Mouse (Mus musculus): ENCODE measurements around the gene Adprhl1. TPM values are rescaled to one million over a fixed set of nuclear protein-coding genes. Genes with fewer than 3 reads are reported as not detected.
A peak's percentile ranks its signal among the peaks of the same experiment; 100 is the strongest.

Adprhl1 gene
- polyA plus RNA-seq, 1 experiment from 2014 or later, result 0.04 TPM

DNA sequence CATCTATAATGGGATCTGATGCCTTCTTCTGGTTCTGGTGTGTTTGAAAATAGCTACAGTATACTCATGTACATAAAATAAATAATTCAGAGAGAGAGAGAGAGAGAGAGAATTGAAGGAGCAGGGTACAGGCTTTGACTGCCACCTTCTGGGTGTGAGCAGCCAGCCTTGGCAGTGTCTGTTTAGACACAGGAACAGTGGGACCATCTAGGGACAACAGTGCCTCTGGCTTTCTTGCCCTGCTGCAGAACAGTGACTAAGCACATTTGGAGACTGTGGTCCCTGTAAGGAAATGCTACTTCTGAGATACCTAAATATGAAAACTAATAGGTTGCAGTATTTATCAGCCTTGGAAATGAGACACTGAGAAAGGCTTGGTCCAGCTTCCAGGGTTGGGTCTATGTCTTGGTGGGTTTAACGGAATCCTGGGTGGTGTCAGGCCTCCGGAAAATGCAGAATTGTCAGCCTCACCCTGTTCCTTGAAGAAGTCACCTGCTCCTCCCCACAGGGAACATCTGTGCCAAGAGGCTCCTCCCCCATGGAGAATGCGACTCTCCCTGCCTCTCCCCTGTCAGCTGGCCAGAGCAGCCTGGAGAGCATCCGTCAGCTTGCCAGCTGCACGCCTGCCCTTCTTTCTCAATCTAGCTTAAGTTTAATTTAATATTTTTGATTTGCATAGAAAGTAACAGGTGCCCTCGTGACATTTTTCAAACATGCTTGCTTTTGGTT is 45.2 kb downstream of the Adprhl1 start:
- CTCF ChIA-PET, result no interaction called here
- POLR2A ChIA-PET, result no interaction called here
- no peaks in the 10 kb centered on the region for H3K27me3 ChIP-seq
- no peak for TF ChIP-seq CTCF (IDR thresholded peaks at IDR 0.05)
- in situ Hi-C loops (cut with MboI; ENCODE audit: low pct_unique_long_range_greater_than_20kb), result loop anchor here (5.0 kb wide), 1 partner anchor 231 kb away; no protein-coding TSS in a partner anchor
- DNase-seq (ENCODE audit: low read depth, low spot score), result no peak
- ATAC-seq, result no peak

DNA sequence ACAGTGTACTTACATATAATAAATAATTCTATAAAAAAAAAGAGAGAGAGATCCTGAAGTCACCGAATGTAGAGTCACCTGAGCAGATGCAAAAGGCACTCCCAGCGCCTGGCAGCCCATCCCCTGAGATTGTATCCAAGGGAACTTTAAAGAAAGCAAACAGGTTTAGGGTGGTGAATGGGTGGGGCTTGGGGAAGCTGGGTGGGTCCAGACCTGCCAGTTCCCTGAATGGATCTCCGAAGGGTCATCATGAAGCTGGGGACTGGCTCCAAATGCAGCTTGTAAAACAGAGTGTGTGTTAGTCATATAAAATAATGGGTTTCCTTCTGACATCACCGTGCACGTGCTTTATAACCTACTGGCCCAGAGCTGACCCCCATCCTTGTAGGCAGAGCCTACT is 47.7 kb downstream of the Adprhl1 start:
- CTCF ChIA-PET, result no interaction called here
- no peak for TF ChIP-seq CTCF (IDR thresholded peaks at IDR 0.05)
- POLR2A ChIA-PET, result interaction anchor here (0.7 kb wide), 1 partner anchor 42 kb away, joined by 5 read pairs; no protein-coding TSS in a partner anchor
- in situ Hi-C loops (cut with MboI; ENCODE audit: low pct_unique_long_range_greater_than_20kb), result loop anchor here (5.0 kb wide), 1 partner anchor 229 kb away; no protein-coding TSS in a partner anchor
- no peak for ATAC-seq
- DNase-seq (ENCODE audit: low read depth, low spot score), result no peak
- no peaks in the 10 kb centered on the region for H3K27me3 ChIP-seq

DNA sequence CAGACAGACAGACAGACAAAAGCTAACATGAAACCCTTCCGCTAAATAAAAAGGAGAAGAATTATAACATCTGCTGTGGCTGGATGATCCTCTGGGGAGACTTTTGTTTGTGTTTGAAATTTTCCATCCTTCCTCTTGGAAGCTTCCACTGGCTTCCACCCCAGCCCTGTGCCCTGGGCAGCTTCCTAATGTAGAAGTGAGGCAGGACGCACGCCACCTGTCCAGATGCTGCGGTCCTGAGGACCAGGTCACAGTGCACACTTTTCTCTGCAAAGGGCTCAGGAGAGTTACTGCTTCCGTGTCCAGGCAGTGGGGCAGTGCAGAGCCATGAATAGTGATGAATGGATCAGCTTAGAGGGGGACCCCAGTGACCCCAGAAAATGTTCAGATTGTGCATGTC is 48.7 kb downstream of the Adprhl1 start:
- DNase-seq (ENCODE audit: low read depth, low spot score), result no peak
- POLR2A ChIA-PET, result no interaction called here
- in situ Hi-C loops (cut with MboI; ENCODE audit: low pct_unique_long_range_greater_than_20kb), result loop anchor here (5.0 kb wide), 1 partner anchor 228 kb away; no protein-coding TSS in a partner anchor
- no peak for ATAC-seq
- no peak for TF ChIP-seq CTCF (IDR thresholded peaks at IDR 0.05)
- H3K27me3 ChIP-seq, result no peaks in the 10 kb centered on the region
- CTCF ChIA-PET, result interaction anchor here (1.2 kb wide), 1 partner anchor 11 kb away, joined by 5 read pairs; no protein-coding TSS in a partner anchor

DNA sequence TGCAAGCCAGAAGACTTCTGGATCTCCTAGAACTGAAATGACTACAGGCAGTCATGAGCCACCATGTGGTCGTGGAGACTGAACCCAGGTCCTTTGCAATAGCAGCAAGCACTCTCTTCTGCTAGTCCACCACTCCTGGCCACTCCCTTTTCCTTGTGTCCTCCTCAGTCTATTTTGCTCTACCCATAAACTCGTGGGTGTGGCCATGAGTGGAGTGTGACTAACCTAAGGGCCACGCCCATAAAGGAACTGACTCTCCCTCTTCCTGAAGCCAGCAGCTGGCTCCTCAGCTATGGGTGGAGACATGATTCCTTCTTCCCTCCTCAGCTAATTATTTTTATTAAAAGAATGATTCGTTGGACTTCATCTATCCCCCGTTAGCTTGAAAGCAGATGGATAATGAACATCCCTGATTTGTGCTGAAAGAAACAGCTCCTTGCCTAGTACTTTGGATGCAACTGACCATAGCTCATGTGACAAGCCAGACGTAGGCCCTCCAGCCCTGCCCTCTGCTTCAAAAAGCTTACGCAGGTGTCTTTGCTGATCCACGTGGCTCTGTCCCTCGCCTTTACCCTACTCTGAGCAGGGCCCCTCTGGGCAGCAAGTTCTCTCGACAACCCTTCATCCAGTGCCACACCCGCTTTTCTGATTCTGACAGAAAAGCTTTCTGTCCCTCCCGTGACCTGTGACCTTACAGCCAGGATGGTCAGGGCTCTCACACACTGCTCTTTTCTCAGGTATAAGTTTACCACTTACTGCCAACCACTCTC is 49.4 kb downstream of the Adprhl1 start:
- ATAC-seq (no peak), DNase-seq (ENCODE audit: low read depth, low spot score) (no peak)
- POLR2A ChIA-PET, result no interaction called here
- no peaks in the 10 kb centered on the region for H3K27me3 ChIP-seq
- TF ChIP-seq CTCF (IDR thresholded peaks at IDR 0.05), result no peak
- in situ Hi-C loops (cut with MboI; ENCODE audit: low pct_unique_long_range_greater_than_20kb), result loop anchor here (5.0 kb wide), 1 partner anchor 227 kb away; no protein-coding TSS in a partner anchor
- CTCF ChIA-PET, result interaction anchor here (1.2 kb wide), 1 partner anchor 12 kb away, joined by 5 read pairs; no protein-coding TSS in a partner anchor

DNA sequence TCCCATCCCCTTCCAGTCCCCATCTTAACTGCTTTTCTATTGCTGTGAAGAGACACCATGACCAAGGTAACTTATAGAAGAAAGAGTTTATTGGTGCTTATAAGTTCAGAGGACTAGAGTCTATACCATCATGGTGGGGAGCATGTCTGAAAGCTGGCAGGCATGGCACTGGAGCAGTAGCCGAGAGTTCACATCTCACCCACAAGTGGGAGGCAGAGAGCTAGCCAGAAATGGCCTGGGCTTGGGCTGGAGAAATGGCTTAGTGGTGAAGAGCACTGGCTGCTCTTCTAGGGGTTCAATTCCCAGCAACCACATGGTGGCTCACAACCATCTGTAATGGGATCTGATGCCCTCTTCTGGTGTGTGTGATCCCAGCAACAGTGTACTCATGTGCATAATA is 50.5 kb downstream of the Adprhl1 start:
- DNase-seq (ENCODE audit: low read depth, low spot score), result no peak
- POLR2A ChIA-PET, result interaction anchor here (1.4 kb wide), 1 partner anchor 8 kb away, joined by 3 read pairs; no protein-coding TSS in a partner anchor
- in situ Hi-C loops (cut with MboI; ENCODE audit: low pct_unique_long_range_greater_than_20kb), result no loop called here
- no peak for ATAC-seq
- no peaks in the 10 kb centered on the region for H3K27me3 ChIP-seq
- TF ChIP-seq CTCF (IDR thresholded peaks at IDR 0.05), result no peak
- CTCF ChIA-PET, result interaction anchor here (1.2 to 1.9 kb wide), 2 partner anchors 12 to 44 kb away, joined by 3 to 4 read pairs; no protein-coding TSS in a partner anchor

DNA sequence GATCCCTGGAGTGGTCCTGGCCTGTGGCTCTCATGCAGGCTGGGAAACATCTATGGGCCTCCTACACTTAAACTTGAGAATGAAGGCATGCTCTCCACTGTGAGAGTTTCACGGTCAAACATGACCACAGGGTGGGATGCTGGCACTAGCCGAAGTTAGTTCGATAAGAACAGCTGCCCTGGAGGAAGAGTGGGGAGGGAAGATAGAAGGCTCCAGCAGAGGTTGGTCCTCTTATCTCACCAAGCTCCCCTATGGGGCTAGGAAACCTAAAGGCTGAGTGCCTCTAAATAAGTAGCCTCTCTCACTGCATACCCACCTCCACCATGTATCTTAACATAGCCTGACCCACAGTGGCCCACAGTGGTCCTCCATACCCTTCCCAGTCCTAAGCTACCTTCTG is 51.2 kb downstream of the Adprhl1 start:
- in situ Hi-C loops (cut with MboI; ENCODE audit: low pct_unique_long_range_greater_than_20kb), result no loop called here
- ATAC-seq, result no peak
- DNase-seq (ENCODE audit: low read depth, low spot score), result no peak
- CTCF ChIA-PET, result interaction anchor here (1.2 to 1.9 kb wide), 2 partner anchors 11 to 43 kb away, joined by 3 to 4 read pairs; no protein-coding TSS in a partner anchor
- H3K27me3 ChIP-seq, result no peaks in the 10 kb centered on the region
- POLR2A ChIA-PET, result interaction anchor here (1.4 kb wide), 1 partner anchor 8 kb away, joined by 3 read pairs; no protein-coding TSS in a partner anchor
- TF ChIP-seq CTCF (IDR thresholded peaks at IDR 0.05), result no peak

DNA sequence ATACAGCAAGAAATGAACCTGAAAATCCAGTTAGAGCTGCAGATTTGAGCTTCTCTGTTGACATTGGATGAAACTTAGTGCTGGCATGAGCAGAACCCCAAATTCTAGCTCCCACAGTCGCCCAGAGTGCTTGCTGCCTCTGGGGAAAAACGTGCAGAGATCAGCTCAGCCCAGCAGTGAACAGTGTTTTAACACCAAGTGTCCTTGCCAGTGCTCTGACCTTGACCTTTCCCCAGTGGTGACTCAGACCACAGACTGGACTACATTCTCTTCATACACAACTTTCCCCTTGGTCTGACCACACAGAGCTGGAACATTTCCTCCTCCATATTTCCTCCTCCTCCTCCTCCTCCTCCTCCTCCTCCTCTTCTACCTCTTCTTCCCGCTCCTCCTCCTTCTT is 51.9 kb downstream of the Adprhl1 start:
- POLR2A ChIA-PET, result interaction anchor here (1.4 kb wide), 1 partner anchor 9 kb away, joined by 3 read pairs; no protein-coding TSS in a partner anchor
- no peaks in the 10 kb centered on the region for H3K27me3 ChIP-seq
- CTCF ChIA-PET, result interaction anchor here (1.9 kb wide), 1 partner anchor 11 kb away, joined by 4 read pairs; no protein-coding TSS in a partner anchor
- no peak for TF ChIP-seq CTCF (IDR thresholded peaks at IDR 0.05)
- in situ Hi-C loops (cut with MboI; ENCODE audit: low pct_unique_long_range_greater_than_20kb), result no loop called here
- no peak for DNase-seq (ENCODE audit: low read depth, low spot score)
- no peak for ATAC-seq

DNA sequence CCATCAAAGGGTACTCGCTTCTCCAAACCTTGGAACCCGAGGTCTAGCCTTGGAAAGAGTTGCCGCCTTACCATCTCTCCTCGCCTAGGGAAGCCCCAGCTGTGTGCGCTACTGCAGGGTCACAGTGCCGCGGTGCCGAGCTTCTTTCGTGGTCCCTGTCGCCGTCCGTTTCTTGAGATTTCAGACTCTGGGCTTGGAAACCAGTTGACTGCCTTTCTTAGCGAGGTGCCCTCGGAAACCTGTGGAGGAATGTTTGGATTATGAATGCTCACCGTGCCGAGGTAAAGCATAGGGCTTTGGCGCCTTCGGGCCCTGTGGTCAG is 53.0 kb downstream of the Adprhl1 start:
- ATAC-seq, result no peak
- ChIA-PET CTCF (no interaction called here), POLR2A (no interaction called here)
- no peak for DNase-seq (ENCODE audit: low read depth, low spot score)
- no peak for TF ChIP-seq CTCF (IDR thresholded peaks at IDR 0.05)
- H3K27me3 ChIP-seq, result no peaks in the 10 kb centered on the region
- in situ Hi-C loops (cut with MboI; ENCODE audit: low pct_unique_long_range_greater_than_20kb), result no loop called here

DNA sequence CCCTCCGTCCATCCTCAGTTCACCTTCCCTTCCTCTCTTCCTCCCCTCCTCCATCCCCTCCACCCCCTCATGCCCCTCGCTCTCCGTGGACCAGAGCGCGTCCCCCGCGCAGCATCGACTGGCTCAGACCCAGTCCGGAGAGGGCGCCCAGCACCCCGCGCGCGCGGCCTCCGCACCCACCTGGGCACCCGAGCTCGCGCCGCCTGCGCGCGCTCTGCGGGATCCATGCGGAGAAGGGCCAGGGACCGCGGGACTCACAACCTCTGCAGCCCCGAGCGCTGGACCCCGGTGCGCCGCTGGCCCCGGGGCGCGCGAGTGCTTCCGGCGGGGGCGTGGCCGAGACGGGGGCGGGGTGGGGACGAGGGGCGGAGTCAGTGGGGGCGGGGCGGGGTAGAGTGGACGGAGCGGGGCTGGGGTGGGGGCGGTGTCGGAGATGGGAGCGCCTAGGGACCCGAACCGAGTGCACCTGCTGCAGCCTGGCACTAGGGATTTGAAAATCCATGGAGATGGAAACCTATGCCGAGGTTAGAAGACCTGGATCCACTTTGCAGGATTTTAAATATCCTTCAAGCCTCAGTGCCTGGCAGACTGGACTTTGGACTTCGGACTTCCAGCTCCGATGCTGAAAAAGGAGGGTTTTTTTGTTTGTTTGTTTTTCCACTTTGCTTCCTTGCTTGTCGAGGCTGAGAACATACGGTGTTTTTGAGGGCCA is 53.5 kb downstream of the Adprhl1 start, which contains the start of gene Grtp1:
Grtp1 (minus strand) TSS at position 320 of the 712 bp plus-strand sequence.
- CTCF ChIA-PET, result no interaction called here
- ATAC-seq (peak; percentile 29), DNase-seq (ENCODE audit: low read depth, low spot score) (no peak)
- TF ChIP-seq CTCF (IDR thresholded peaks at IDR 0.05), result no peak
- POLR2A ChIA-PET, result no interaction called here
- no peaks in the 10 kb centered on the region for H3K27me3 ChIP-seq
- in situ Hi-C loops (cut with MboI; ENCODE audit: low pct_unique_long_range_greater_than_20kb), result no loop called here

DNA sequence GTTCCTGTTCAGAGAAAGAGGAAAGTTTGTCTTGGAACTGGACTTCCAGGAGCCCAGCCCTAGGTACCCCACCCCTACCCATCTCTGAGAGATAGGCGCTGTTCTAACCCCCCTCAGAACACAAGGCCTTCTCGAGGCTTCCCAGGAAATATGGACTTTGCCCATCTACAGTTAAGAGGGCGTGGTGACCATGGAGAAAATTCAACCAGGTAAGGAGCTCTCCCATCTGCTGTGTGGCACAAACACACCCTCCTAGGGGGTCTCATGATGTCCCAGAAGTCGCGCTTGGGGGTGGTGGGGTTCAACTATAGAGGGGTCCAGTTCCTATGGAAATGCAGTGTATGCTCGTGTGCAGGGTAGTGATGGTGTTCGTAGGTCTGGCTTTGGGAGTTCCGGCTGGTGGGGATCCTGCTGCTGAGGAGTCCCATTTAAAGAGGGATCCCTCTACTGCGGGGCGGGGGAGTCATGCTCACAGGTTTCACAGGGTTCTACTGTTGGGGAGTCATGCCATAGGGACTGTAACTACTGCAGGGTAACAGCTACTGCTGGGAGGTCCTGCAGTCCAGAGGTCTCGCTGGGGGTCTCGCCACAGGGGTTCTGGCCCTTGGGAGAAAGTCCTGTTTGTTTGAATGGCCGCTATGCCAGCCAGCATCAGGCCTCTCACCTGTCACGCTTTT is 54.4 kb downstream of the Adprhl1 start:
- no peaks in the 10 kb centered on the region for H3K27me3 ChIP-seq
- DNase-seq (ENCODE audit: low read depth, low spot score) (no peak), ATAC-seq (no peak)
- TF ChIP-seq CTCF (IDR thresholded peaks at IDR 0.05), result no peak
- CTCF ChIA-PET, result no interaction called here
- POLR2A ChIA-PET, result no interaction called here
- in situ Hi-C loops (cut with MboI; ENCODE audit: low pct_unique_long_range_greater_than_20kb), result no loop called here

All from Patski (cell line).